Mouse (Mus musculus) stomach, embryonic 14.5 days (tissue): ENCODE results near the gene Emb. TPM values are rescaled to one million over a fixed set of nuclear protein-coding genes. Genes with fewer than 3 reads are reported as not detected.

Experiments
- ATAC-seq: fragments of 200-750 bp; cut with Nextera tagmentation; 2 replicates; pipeline ENCODE4 v1.8.0; 2017; ENCODE audit warnings: low read depth, moderate TSS enrichment; ENCODE audit not compliant: insufficient number of reproducible peaks, insufficient read depth, low FRiP score
- H3K27ac ChIP-seq: fragments of 300-500 bp; sonication (generic); 2 replicates; pipeline ENCODE4 v1.5.1; 2014; ENCODE audit warnings: mild to moderate bottlenecking, low read length, moderate library complexity, mixed read lengths
- H3K27me3 ChIP-seq: fragments of 300-500 bp; sonication (generic); 2 replicates; pipeline ENCODE4 v1.6.1; 2014; ENCODE audit warnings: low read length, control low read depth, mixed read lengths; ENCODE audit not compliant: control insufficient read depth, insufficient read depth
- H3K36me3 ChIP-seq: fragments of 300-500 bp; sonication (generic); 2 replicates; pipeline ENCODE4 v1.6.1; 2014; ENCODE audit warnings: mild to moderate bottlenecking, control low read depth, low read length, moderate library complexity, mixed read lengths; ENCODE audit not compliant: control insufficient read depth, insufficient read depth
- H3K4me1 ChIP-seq: fragments of 300-500 bp; sonication (generic); 2 replicates; pipeline ENCODE4 v1.6.1; 2014; ENCODE audit warnings: low read length, control low read depth, mixed read lengths; ENCODE audit not compliant: control insufficient read depth, insufficient read depth
- H3K4me2 ChIP-seq: fragments of 300-500 bp; sonication (generic); replicated peaks from 2 replicates; pipeline ENCODE4 v1.6.1; 2014; ENCODE audit warnings: low read depth, low read length, control low read depth
- H3K4me3 ChIP-seq: fragments of 300-500 bp; sonication (generic); 2 replicates; pipeline ENCODE4 v1.5.1; 2014; ENCODE audit warnings: low read depth, low read length, control low read depth
- H3K9ac ChIP-seq: fragments of 300-500 bp; sonication (generic); replicated peaks from 2 replicates; pipeline ENCODE4 v1.6.1; 2014; ENCODE audit warnings: low read depth, mild to moderate bottlenecking, control low read depth, low read length, moderate library complexity, mixed read lengths
- H3K9me3 ChIP-seq: fragments of 300-500 bp; sonication (generic); 2 replicates; pipeline ENCODE4 v1.6.1; 2016; ENCODE audit warnings: low read depth, low read length, control low read depth; ENCODE audit not compliant: control insufficient read depth
- WGBS: fragments of 180-500 bp; shearing (Covaris S2); extraction: QIAGEN DNeasy Blood & Tissue Kit; methylation state at CpG from one replicate; pipeline ENCODE4 v1.1.7; 2014; 5-methylcytosine and 5-hydroxymethylcytosine counted together
- polyA plus RNA-seq: library from polyadenylated mRNA; unstranded; fragments of >200 nt; fragmentation: Nextera tagmentation; extraction: Ambion mirVana; gene quantifications from 2 replicates; pipeline ENCODE4 v1.2.1, GENCODE M21; 2014

Emb gene
- polyA plus RNA-seq, 1 experiment from 2014 or later, result 17.6 TPM

DNA sequence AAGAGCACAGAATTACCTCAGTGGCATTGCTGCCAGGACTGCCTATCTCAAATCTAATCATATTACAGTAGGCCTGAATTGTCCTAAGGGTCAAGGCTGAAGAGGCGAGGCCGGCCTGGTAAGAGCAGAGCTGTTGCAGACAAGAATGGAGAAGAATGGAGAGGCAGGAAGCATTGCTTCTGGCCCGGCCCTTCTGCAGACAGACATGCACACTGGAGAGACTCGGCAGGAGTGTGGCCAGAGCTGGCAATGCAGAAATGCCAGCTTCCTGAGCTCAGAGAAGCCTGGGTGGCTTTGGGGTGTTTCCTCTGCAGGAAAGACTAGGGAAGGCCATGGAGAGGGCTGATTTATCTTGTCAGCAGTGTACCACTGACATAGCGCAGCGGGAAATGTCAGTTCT lies 17.2 kb downstream of the Emb start:
- Histone ChIP-seq H3K9me3 (no peaks in the 10 kb centered on the region), H3K27me3 (no peaks in the 10 kb centered on the region), H3K36me3 (no peaks in the 10 kb centered on the region), H3K9ac (no peak overlapping the region), H3K4me2 (no peak overlapping the region), H3K27ac (no peak overlapping the region), H3K4me1 (no peaks in the 10 kb centered on the region), H3K4me3 (no peak overlapping the region)
- WGBS, result 72% methylated on average over 6 of the region's 6 CpGs
- ATAC-seq, result no peak

DNA sequence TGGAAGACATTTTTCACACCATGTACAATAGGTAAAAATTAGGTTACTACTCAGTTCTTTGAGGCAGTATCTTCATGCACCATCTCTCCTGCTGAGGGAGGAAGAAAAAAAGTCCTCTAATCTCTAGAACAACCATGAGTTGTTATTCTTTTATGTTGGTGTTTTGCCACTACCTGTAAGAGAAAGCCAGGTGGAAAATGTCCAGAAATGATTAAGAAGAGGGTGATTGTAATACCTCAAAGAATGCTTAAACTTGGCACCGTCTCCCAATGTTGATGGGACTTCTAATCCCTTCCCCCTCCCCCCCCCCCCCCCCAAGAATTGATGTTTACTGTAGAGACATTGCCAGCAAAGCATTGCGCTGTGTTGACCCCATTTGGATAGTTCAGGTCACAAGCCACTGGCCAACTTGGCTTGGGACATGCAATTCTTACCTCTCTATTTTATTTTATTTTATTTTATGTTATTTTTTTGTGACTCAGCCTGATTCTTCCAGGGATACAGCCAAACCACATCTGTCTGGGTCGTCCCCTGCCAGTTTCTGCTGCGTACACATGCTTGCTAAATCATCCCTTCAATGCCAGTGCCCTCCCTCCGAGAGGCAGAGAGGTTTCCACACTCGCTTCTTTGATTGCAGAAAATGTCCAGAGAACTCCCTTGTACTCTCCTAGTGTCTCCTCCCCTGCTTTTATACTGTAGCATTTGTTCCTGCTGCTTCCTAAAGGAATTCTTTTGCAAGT lies 22.2 kb downstream of the Emb start:
- 65% methylated on average over 6 of the region's 6 CpGs for WGBS
- no peak for ATAC-seq

GRCm38 (mm10) chr13:117233808-117234207 lies 25.5 kb downstream of the Emb start:
- Histone ChIP-seq H3K36me3 (no peaks in the 10 kb centered on the region), H3K4me3 (no peak overlapping the region), H3K27me3 (no peaks in the 10 kb centered on the region), H3K27ac (no peak overlapping the region), H3K9me3 (no peaks in the 10 kb centered on the region), H3K4me1 (peaks cover 7% of the 10 kb centered on the region), H3K9ac (no peak overlapping the region), H3K4me2 (no peak overlapping the region)
- 91% methylated on average over 8 of the region's 8 CpGs for WGBS
- no peak for ATAC-seq

More for the DNA sequence above, 22.2 kb downstream of the Emb start:
- H3K9ac ChIP-seq, result no peak overlapping the region
- H3K4me3 ChIP-seq, result no peak overlapping the region
- H3K27me3 ChIP-seq, result no peaks in the 10 kb centered on the region
- H3K4me2 ChIP-seq, result no peak overlapping the region
- H3K9me3 ChIP-seq, result no peaks in the 10 kb centered on the region
- H3K4me1 ChIP-seq, result peaks cover 3% of the 10 kb centered on the region; the same call in 1 of the 2 replicates
- no peak overlapping the region for H3K27ac ChIP-seq
- no peaks in the 10 kb centered on the region for H3K36me3 ChIP-seq

DNA sequence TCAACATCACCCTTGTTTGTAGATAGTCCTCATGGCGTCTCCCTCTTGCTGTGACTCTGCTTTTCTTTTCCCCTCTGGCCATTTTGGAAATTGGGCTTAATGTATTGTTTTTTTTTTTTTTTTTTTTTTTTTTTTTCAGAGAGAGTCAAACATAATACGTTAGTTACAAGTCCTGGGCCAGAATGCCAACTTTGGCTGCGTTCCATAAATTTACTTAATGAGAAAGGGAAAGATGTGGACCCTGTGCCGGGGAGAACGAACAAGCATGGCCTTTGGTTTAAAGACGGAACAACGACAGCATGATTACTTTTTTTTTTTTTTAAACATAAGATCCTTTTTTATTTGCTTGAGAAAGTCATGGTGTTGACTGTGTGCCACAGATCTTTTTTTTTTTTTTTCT lies 26.1 kb downstream of the Emb start:
- no peak overlapping the region for H3K4me2 ChIP-seq

DNA sequence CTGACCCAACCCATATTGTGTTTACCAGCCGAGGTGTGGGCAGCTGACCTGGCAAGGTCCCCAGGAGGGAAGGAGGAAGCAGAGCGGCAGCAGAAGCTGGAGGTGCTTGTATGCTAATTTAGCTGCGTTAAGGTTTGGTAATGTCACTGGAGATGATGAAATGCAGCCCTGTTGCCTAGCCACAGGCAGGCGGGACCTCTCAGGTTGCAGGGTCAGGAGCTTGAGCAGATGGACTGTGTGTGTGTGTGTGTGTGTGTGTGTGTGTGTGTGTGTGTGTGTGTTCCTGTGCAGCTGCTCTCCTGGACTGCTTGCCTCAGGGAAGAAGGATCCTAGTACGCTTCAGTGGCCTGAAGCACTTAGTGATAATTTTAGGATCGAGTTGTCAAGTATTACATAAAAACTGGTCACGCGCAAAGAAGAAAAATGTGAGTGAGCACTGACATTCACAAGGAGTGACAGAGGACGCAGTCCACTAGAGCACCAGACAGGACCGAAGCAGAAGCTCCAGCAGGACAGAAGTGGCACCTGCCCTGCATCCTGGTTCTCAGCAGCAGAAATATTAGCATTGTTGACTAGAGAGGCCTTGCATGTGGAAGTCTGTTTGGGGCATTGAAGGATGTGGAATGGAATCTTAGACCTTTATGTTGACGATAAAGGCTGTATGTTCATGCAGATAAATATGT lies 27.3 kb downstream of the Emb start:
- Histone ChIP-seq H3K9me3 (no peaks in the 10 kb centered on the region), H3K4me1 (peaks cover 7% of the 10 kb centered on the region), H3K27me3 (no peaks in the 10 kb centered on the region), H3K36me3 (no peaks in the 10 kb centered on the region), H3K9ac (no peak overlapping the region), H3K4me2 (no peak overlapping the region), H3K27ac (no peak overlapping the region; the same call in 1 of the 2 replicates), H3K4me3 (no peak overlapping the region)
- ATAC-seq, result peak; percentile 64; the same call in 1 of the 2 replicates
- 31% methylated on average over 11 of the region's 11 CpGs for WGBS

More for the DNA sequence above, 26.1 kb downstream of the Emb start:
- H3K9me3 ChIP-seq, result no peaks in the 10 kb centered on the region
- H3K27me3 ChIP-seq, result no peaks in the 10 kb centered on the region
- no peak overlapping the region for H3K27ac ChIP-seq
- H3K4me1 ChIP-seq, result peaks cover 7% of the 10 kb centered on the region
- no peaks in the 10 kb centered on the region for H3K36me3 ChIP-seq
- no peak for ATAC-seq
- no peak overlapping the region for H3K9ac ChIP-seq
- WGBS, result 68% methylated on average over 7 of the region's 7 CpGs
- H3K4me3 ChIP-seq, result no peak overlapping the region

DNA sequence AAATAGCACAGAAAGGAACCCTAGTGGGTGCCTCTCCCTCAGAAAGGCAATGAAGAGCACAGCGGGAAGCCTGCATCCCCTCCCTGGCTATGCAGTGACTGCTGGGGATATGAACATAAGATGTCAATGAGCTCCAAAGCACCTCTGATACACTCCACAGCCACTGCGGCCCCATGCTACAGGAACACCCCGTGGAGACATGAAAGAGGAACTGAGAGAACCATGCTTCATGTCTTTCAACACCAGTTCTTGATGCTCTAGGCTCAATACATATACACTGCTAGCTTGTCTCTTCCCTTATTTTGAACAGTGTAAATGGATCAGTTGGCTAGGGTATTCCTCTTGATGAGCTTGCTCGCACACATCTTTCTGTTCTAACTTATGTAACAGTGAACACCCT lies 28.8 kb downstream of the Emb start:
- Histone ChIP-seq H3K27me3 (no peaks in the 10 kb centered on the region), H3K36me3 (no peaks in the 10 kb centered on the region), H3K4me3 (no peak overlapping the region), H3K4me2 (no peak overlapping the region), H3K4me1 (peaks cover 7% of the 10 kb centered on the region), H3K9ac (no peak overlapping the region), H3K9me3 (no peaks in the 10 kb centered on the region), H3K27ac (no peak overlapping the region)
- no peak for ATAC-seq
- WGBS, result 91% methylated on average over 4 of the region's 4 CpGs

GRCm38 (mm10) chr13:117242063-117242462 lies 33.7 kb downstream of the Emb start:
- Histone ChIP-seq H3K9ac (no peak overlapping the region), H3K27ac (no peak overlapping the region), H3K4me1 (no peaks in the 10 kb centered on the region), H3K4me3 (no peak overlapping the region), H3K36me3 (no peaks in the 10 kb centered on the region), H3K4me2 (no peak overlapping the region), H3K9me3 (no peaks in the 10 kb centered on the region), H3K27me3 (no peaks in the 10 kb centered on the region)
- no peak for ATAC-seq
- WGBS, result 88% methylated on average over 3 of the region's 3 CpGs

DNA sequence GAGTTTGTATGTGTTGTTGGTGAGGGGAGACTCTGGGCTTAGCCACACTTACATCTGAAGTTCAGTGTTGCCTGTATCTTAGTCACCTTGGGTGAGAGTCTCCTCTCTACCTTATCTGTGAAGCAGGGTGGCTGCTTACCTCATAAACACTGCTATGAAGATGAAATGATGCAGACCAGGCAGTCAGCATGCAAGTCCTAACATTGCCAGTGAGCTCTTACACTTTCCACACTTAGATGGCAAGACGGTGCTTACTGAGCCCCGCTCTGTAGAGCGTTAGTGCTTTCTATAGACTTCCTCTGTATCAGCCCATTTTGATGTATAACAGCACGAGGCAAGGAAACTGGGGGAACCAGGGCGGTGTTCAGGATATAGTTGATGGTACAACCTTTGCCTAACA lies 34.3 kb downstream of the Emb start:
- Histone ChIP-seq H3K4me2 (no peak overlapping the region), H3K4me3 (no peak overlapping the region), H3K9ac (no peak overlapping the region), H3K4me1 (no peaks in the 10 kb centered on the region), H3K36me3 (no peaks in the 10 kb centered on the region), H3K9me3 (no peaks in the 10 kb centered on the region), H3K27ac (no peak overlapping the region), H3K27me3 (no peaks in the 10 kb centered on the region)
- WGBS, result 81% methylated on average over 5 of the region's 5 CpGs
- no peak for ATAC-seq
